Mouse (Mus musculus) kidney, postnatal 10 days (tissue): ENCODE measurements around the gene Hs2st1.
A peak's percentile ranks its signal among the peaks of the same experiment; 100 is the strongest.

Source experiments
- DNase-seq: peaks from one replicate; pipeline ENCODE4 v3.0.0; 2021; ENCODE audit warnings: mixed read lengths

Gene Hs2st1

DNA sequence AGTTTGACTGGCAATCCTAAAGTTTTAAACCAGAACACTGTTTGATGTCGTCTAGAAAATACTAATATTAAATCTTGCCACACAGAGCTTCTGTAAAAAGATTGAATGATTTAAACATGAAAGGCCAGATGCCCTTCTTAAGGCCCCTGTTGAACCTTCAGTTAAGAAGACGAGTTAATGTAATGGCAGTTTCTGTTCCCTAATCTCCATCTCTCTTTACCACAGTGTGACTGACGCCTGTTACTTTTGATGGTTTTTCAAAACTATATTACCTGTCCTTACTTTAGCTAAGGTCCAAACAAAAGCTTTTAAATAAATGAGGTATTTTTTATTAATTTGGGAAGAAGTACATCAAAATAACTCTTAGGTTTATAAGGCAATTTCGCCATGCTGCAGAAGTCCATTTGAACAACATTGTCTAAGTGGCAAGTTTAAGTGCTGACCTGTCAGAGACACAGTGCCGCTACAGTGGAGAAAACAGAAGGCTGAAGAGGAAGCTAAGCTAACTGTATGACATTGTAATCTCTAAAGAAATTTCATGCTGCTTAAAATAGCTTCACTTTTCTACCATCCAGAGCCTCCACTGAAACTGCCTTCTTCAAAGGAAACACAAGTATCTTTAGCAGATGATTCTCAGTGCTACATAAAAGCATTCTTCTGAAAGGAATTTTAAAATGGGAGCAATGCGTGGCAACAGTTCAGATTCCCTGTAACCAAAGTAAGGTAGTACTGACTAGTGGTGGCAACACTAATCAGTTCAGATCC is 15.0 kb upstream of the Hs2st1 start:
- DNase-seq: no peak

DNA sequence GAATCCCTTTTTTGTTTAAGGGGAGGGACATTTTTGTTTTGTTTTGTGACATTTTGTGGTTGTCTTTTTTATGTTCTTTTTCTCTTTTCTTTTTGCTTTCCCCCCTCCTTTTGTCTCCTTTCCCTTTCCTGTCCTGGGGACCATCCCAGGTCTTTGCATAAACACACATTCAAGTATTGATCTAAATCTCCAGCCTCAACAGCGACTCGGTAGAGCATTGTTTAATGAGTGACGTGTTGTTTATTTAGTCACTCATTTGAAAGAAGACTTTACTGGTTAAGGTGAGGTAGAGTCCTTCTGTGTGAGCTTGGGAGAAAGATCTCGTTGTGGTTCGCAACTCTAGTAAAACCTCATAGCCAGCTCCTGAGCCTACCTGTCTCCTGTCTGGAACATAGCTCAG is 13.8 kb upstream of the Hs2st1 start:
- no peak for DNase-seq

GRCm38 (mm10) chr3:144582306-144582705 is 12.3 kb upstream of the Hs2st1 start:
- DNase-seq: no peak

DNA sequence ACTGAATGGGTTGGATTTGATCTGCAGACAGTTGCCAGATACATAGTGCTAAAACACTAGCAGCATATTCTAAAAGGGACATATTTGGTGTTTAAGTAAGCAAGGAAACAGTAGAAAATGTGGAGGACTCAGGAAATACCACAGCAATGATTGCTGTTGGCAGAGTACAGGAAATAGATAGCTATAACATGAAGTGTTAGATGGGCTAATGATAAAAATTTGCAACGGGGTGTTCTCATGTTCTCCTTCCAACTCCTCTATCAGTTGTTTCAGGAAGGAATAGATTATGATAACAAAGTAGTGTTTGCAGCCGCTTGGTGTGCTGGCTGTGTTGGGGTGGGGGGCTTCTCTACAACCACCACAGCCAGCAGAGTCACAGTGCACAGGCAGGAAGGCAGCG is 11.9 kb upstream of the Hs2st1 start:
- DNase-seq: no peak

GRCm38 (mm10) chr3:144580281-144580680 is 10.3 kb upstream of the Hs2st1 start:
- no peak for DNase-seq

- DNase-seq: no peak
These were observed 9.8 kb upstream of the Hs2st1 start for GRCm38 (mm10) chr3:144579796-144580195.

DNA sequence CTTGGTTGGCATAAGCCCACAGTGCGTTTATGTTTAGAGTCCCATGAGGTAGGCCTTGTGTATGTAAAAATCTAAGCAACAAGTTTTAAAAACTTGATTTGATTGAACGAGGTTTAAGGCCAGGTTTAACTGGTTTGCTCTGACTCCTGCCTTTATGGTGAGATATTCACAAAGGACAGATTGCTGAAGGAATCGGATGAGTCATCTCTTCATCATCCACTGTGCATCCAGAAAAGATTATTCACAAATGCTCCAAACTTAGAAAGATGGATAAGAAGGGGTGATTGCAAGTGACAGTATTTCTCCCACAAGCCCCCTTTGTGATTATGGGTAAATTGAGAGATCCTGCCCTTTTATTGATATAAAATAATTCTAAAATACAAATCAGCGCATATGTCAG is 8.9 kb upstream of the Hs2st1 start:
- DNase-seq: no peak

DNA sequence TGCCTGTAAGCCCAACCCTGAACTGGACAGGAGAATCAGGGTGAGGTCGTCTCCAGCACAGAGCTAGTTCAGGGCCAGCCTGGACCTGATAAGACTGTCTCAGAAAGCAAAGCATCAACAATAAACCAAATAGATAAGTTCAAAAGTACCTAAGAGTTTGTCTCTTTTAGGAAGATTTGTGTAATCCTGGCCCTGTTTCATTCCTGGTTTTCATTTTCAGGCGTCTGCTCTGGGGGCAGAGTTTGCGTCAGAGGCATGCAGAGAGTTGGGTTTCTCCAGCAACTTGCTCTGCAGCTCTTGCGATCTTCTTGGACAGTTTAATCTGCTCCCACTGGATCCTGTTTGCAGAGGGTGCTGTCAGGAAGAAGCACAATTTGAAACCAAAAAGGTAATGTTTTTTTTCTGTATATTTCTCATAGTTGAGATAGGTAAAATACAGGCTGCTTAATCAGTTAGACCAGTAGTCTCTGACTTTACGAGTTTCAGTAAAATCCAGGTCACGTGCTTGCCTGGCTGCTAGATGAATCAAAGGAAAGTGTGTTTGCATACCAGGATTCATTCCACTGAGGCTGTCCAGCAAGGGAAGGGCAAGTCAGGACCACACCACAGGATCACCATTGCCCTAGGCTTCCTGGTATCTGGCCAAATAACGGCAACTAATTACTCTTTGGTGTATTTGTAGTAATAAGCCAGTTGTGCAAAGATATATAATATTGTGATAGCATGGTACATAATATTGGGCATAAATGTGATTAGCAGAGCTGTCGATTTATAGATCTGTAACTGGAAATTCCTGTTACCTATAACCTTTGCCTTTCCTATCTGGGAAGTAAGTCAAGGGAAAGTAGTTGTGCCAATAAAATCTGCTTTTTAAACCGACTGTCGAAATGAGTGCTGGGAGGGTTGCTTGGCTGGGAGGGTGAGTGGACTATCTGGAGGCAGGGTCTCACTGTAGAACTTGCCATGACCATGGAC is 7.7 kb upstream of the Hs2st1 start:
- DNase-seq: no peak

GRCm38 (mm10) chr3:144574256-144574655 is 4.3 kb upstream of the Hs2st1 start:
- no peak for DNase-seq

- DNase-seq: no peak
These were observed 971 bp upstream of the Hs2st1 start for GRCm38 (mm10) chr3:144570816-144571487.

GRCm38 (mm10) chr3:144569401-144569971 is 495 bp downstream of the Hs2st1 start:
- DNase-seq: peak; percentile 66

DNA sequence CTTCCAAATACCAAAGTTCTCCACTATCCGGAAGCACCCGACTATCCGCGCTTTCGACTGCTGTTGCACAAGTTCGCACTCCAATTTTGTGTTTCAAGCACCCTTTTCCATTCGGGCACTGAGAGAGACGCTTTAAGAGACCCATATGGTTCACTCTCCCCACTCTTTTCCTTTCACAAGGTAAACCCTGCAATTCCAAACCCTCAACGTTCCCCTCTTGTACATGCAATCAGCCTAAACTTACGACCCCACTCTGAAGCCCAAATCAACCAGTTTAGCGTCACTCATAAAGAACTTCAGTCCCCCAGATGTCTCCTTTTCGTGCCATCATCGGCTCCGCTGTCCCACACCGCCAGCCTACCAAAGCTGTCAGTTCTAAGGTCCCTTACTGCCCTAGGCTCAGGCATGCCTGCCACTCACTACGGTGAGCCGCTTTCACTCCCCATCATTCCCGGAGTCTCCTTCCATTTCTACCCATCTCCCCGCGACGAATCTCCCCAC is 1.1 kb downstream of the Hs2st1 start:
- peak; percentile 29 for DNase-seq

- DNase-seq: no peak
These were observed 4.8 kb downstream of the Hs2st1 start for GRCm38 (mm10) chr3:144565212-144565611.

DNA sequence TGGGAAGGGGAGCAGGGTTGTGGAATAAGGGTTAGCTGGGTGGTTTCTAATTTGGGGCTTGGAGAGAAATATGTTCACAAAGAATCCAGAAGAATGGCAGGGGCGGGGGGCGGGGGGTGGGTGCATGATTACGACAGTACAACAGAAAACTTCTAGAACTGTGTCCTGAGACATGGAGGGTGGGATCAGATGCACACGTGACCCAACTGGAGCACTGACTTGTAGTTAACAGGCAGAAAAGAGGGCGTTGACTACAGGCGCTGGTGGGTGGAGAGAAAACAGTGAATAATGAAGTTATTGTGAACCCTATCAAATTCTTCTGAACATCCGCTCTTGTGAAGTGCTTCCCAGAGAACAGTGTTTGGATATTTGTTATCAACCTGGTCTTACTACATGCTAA is 6.1 kb downstream of the Hs2st1 start:
- DNase-seq: no peak

DNA sequence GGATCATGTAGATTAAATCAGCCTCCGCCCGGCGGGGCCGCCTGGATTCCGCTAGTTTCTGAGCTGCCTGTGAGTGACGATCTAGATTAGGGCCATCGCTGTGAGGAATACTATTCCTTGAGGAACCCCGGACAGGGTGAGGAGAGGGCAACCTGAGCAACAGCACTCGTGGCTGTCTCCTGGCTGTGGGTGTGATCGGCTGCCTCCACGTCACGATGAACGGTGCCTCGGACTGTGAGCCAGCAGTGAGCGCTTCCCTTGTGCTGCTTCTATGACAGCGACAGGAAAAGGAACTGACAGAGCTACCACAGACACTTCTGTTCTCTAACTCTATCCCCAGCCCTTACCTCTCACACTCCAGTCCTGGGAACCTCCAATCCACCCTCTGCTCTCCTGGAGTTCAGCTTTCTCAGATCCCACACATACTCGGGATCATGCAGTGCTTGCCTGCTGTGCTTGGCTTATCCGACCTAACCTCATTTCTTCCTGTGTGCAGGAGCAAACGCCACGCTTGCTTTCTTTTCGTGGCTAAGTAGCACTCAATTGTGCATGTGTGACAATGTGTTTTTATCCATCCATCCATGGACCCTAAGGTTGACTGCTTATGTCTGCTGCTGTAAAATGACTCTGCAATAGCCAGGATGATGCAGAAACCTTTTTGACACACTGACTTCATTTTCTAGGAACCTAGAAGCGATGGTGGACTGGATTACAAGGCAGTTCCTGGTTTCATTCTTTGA is 8.3 kb downstream of the Hs2st1 start:
- no peak for DNase-seq

GRCm38 (mm10) chr3:144558274-144558673 is 11.7 kb downstream of the Hs2st1 start:
- no peak for DNase-seq

DNA sequence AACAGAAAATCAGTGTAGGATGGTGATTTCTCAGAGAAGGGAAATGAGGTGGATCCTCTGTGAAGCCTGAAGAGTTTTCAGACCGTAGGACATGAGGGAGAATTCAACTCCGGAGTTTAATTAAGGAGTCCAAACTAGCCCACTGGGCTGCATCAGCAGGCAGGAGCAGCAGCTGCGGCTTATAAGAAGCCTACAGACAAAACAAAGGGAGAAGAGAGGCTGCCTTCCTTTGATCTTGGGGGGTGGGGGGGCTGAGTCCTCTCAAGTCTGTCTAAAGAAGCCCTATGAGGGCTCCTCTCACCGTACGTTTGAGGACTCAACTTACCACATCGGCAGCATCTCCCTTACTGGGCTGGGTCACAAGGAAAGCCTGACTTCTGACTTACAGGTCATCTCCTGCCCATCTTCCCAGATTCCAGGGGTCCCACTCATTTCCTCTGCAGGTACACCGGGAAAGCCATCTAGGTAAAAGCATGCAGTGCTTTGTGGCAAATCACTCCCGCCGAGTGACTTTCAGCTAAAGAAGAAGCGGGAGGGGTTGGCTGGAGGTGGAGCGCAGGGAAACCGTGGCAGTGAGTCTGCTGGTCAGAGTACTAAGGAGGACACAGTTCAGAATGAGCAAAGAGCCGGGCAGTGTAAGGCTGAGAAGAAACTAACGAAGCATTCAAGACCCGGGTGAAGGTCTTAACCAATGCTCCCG is 13.2 kb downstream of the Hs2st1 start:
- peak; percentile 47 for DNase-seq

DNA sequence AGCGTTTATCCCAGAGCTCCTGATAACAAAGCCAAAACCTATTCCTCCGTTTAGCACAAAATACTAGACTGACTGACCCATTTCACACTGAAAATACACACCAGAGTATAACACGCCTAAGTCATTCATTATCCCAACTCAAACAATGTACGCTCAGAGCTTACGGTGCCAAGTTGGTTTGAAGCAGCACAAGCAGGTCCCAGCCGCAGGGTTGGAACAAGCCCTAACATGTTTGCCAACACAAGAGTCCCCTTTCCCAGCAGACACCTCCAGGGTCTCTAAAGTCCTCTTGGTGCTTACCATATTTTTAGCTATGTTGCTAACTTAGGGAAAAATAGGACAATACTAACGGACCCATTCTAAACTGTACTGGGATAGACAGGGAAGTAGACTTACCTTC is 14.8 kb downstream of the Hs2st1 start:
- DNase-seq: no peak

- peak; percentile 38 for DNase-seq
These were observed 15.5 kb downstream of the Hs2st1 start for GRCm38 (mm10) chr3:144554503-144554902.

GRCm38 (mm10) chr3:144553942-144554341 is 16.0 kb downstream of the Hs2st1 start:
- DNase-seq: no peak

- DNase-seq: no peak
These were observed 18.6 kb downstream of the Hs2st1 start for GRCm38 (mm10) chr3:144551416-144551815.
